Mouse (Mus musculus): ENCODE results near the gene Clec12a.
"Not testable (repeated sequence)": the region's sequence is repeated elsewhere in the genome, so short reads cannot be mapped to it uniquely, and the experiment has no call there.

The Clec12a gene

GRCm38 (mm10) chr6:129342391-129342790 is at the start of gene Clec12a:
Gene Clec12a (plus strand): TSS chr6:129342691.
- not testable (repeated sequence) for DNase-seq

- DNase-seq: no peak
These were observed 38.3 kb upstream of the Clec12a start for GRCm38 (mm10) chr6:129304180-129304579.

GRCm38 (mm10) chr6:129312499-129312898 is 30.0 kb upstream of the Clec12a start:
- no peak for DNase-seq

GRCm38 (mm10) chr6:129314655-129315168 is 27.8 kb upstream of the Clec12a start:
- no peak for DNase-seq

GRCm38 (mm10) chr6:129315698-129316097 is 26.8 kb upstream of the Clec12a start:
- no peak for DNase-seq

GRCm38 (mm10) chr6:129316463-129316862 is 26.0 kb upstream of the Clec12a start:
- no peak for DNase-seq

GRCm38 (mm10) chr6:129318395-129318794 is 24.1 kb upstream of the Clec12a start:
- no peak for DNase-seq

GRCm38 (mm10) chr6:129319331-129319730 is 23.2 kb upstream of the Clec12a start:
- no peak for DNase-seq

- DNase-seq: no peak
These were observed 16.5 kb upstream of the Clec12a start for GRCm38 (mm10) chr6:129326016-129326415.

GRCm38 (mm10) chr6:129326568-129327150 is 15.8 kb upstream of the Clec12a start:
- DNase-seq: no peak

GRCm38 (mm10) chr6:129331610-129332009 is 10.9 kb upstream of the Clec12a start, which contains the start of gene 4922502D21Rik:
Gene 4922502D21Rik (minus strand): TSS chr6:129331796.
- no peak for DNase-seq

GRCm38 (mm10) chr6:129333674-129334078 is 8.8 kb upstream of the Clec12a start:
- DNase-seq: peak; percentile 66

- no peak for DNase-seq
These were observed 4.7 kb upstream of the Clec12a start for GRCm38 (mm10) chr6:129337751-129338150.

- no peak for DNase-seq
These were observed 1.9 kb downstream of the Clec12a start for GRCm38 (mm10) chr6:129344408-129344807.

GRCm38 (mm10) chr6:129349524-129350352 is 7.2 kb downstream of the Clec12a start:
- no peak for DNase-seq

GRCm38 (mm10) chr6:129351091-129351490 is 8.6 kb downstream of the Clec12a start:
- DNase-seq: no peak

GRCm38 (mm10) chr6:129355774-129356173 is 13.3 kb downstream of the Clec12a start:
- DNase-seq: no peak

- DNase-seq: no peak
These were observed 13.9 kb downstream of the Clec12a start for GRCm38 (mm10) chr6:129356430-129356829.

GRCm38 (mm10) chr6:129359515-129359914 is 17.0 kb downstream of the Clec12a start:
- DNase-seq: no peak

GRCm38 (mm10) chr6:129363942-129364341 is 21.5 kb downstream of the Clec12a start:
- DNase-seq: no peak

- DNase-seq: peak; percentile 66
These were observed 23.5 kb downstream of the Clec12a start for GRCm38 (mm10) chr6:129365959-129366359.

- no peak for DNase-seq
These were observed 27.1 kb downstream of the Clec12a start for GRCm38 (mm10) chr6:129369374-129370132.

- DNase-seq: no peak
These were observed 32.5 kb downstream of the Clec12a start for GRCm38 (mm10) chr6:129374937-129375471.
